Mouse (Mus musculus) testis, adult 2 months (tissue): ENCODE results near the gene Cyp2c37. TPM values are rescaled to one million over a fixed set of nuclear protein-coding genes. Genes with fewer than 3 reads are reported as not detected.
"Not testable (repeated sequence)": the region's sequence is repeated elsewhere in the genome, so short reads cannot be mapped to it uniquely, and the experiment has no call there.

ENCODE experiments used
- H3K27ac ChIP-seq: fragments of 200-500 bp; 2 replicates; pipeline ENCODE4 v1.5.1; 2012; ENCODE audit warnings: low read depth, low read length; ENCODE audit not compliant: control insufficient read depth, insufficient read depth
- H3K27me3 ChIP-seq: fragments of 200-500 bp; 2 replicates; pipeline ENCODE4 v1.6.1; 2012; ENCODE audit warnings: mild to moderate bottlenecking, low read length, moderate library complexity; ENCODE audit not compliant: control insufficient read depth, insufficient read depth
- H3K36me3 ChIP-seq: fragments of 200-500 bp; 2 replicates; pipeline ENCODE4 v1.6.1; 2012; ENCODE audit warnings: mild to moderate bottlenecking, low read length; ENCODE audit not compliant: control insufficient read depth, insufficient read depth
- H3K4me1 ChIP-seq: fragments of 200-500 bp; 2 replicates; pipeline ENCODE4 v1.6.1; 2012; ENCODE audit warnings: low read length; ENCODE audit not compliant: control insufficient read depth, insufficient read depth
- H3K4me3 ChIP-seq: fragments of 200-500 bp; 2 replicates; pipeline ENCODE4 v1.5.1; 2012; ENCODE audit warnings: low read depth, mild to moderate bottlenecking, low read length, moderate library complexity, mixed read lengths; ENCODE audit not compliant: control insufficient read depth
- CTCF ChIP-seq: fragments of 200-500 bp; IDR thresholded peaks from 2 replicates; pipeline ENCODE4 v1.5.1; 2012; ENCODE audit warnings: low read depth, mild to moderate bottlenecking, inconsistent platforms, low read length, moderate library complexity; ENCODE audit not compliant: control insufficient read depth, insufficient read depth, insufficient replicate concordance
- POLR2A ChIP-seq: fragments of 200-500 bp; IDR thresholded peaks from 2 replicates; pipeline ENCODE4 v1.6.1; 2012; ENCODE audit warnings: low read depth, mild to moderate bottlenecking, inconsistent platforms, low read length, moderate library complexity; ENCODE audit not compliant: control insufficient read depth
- polyA plus RNA-seq: library from polyadenylated mRNA; depleted of rRNA; stranded (reverse); fragments of >200 nt; gene quantifications from 2 replicates; pipeline ENCODE4 v1.2.3, GENCODE M21; 2012; rRNA removed

Cyp2c37 gene
- polyA plus RNA-seq = not detected in 2 replicates

GRCm38 (mm10) chr19:39992140-39992539, at the start of gene Cyp2c37:
Cyp2c37 (plus strand) TSS chr19:39992424.
- H3K36me3 ChIP-seq, H3K27ac ChIP-seq, H3K27me3 ChIP-seq, H3K4me3 ChIP-seq, H3K4me1 ChIP-seq: not testable (repeated sequence)

GRCm38 (mm10) chr19:39960861-39961260, 31.4 kb upstream of the Cyp2c37 start:
- H3K4me1 ChIP-seq, H3K36me3 ChIP-seq, H3K4me3 ChIP-seq, H3K27ac ChIP-seq, H3K27me3 ChIP-seq: not testable (repeated sequence)

GRCm38 (mm10) chr19:39971096-39971495, 21.1 kb upstream of the Cyp2c37 start:
- not testable (repeated sequence) for H3K36me3 ChIP-seq, H3K4me1 ChIP-seq, H3K27ac ChIP-seq, H3K4me3 ChIP-seq, H3K27me3 ChIP-seq

GRCm38 (mm10) chr19:39989471-39989870, 2.8 kb upstream of the Cyp2c37 start:
- H3K27me3 ChIP-seq = no peaks in the 10 kb centered on the region
- no peaks in the 10 kb centered on the region for H3K36me3 ChIP-seq
- no peak overlapping the region for H3K27ac ChIP-seq
- TF ChIP-seq CTCF (no peak), POLR2A (no peak)
- H3K4me1 ChIP-seq = no peaks in the 10 kb centered on the region
- H3K4me3 ChIP-seq = no peak overlapping the region

Other genes starting within 250 kb of the Cyp2c37 start
- not detected in 2 replicates for gene Cyp2c40, start 179.6 kb upstream of the Cyp2c37 start, polyA plus RNA-seq
- not detected in 2 replicates for gene Cyp2c69, start 105.6 kb upstream of the Cyp2c37 start, polyA plus RNA-seq
- not detected in 2 replicates for gene Cyp2c54, start 81.4 kb downstream of the Cyp2c37 start, polyA plus RNA-seq
- gene Cyp2c50, start 97.3 kb downstream of the Cyp2c37 start, polyA plus RNA-seq = not detected in 2 replicates
- not detected in 2 replicates for gene Cyp2c70, start 194.9 kb downstream of the Cyp2c37 start, polyA plus RNA-seq